Mouse (Mus musculus) small intestine, adult 2 months (tissue): ENCODE data around the gene 4933427I04Rik. TPM values are rescaled to one million over a fixed set of nuclear protein-coding genes. Genes with fewer than 3 reads are reported as not detected.

Experiments
- H3K27ac ChIP-seq: fragments of 200-500 bp; 2 replicates; pipeline ENCODE4 v1.5.1; 2012; ENCODE audit warnings: low read depth, low read length, control low read depth, inconsistent platforms; ENCODE audit not compliant: insufficient read depth
- H3K27me3 ChIP-seq: fragments of 200-500 bp; 2 replicates; pipeline ENCODE4 v1.6.1; 2012; ENCODE audit warnings: mild to moderate bottlenecking, moderate library complexity, low read length, inconsistent platforms; ENCODE audit not compliant: control insufficient read depth, insufficient read depth
- H3K36me3 ChIP-seq: fragments of 200-500 bp; 2 replicates; pipeline ENCODE4 v1.6.1; 2012; ENCODE audit warnings: mild to moderate bottlenecking, low read length, control low read depth, inconsistent platforms; ENCODE audit not compliant: control insufficient read depth, insufficient read depth
- H3K4me1 ChIP-seq: fragments of 200-500 bp; 2 replicates; pipeline ENCODE4 v1.6.1; 2012; ENCODE audit warnings: low read length, inconsistent platforms, mixed read lengths; ENCODE audit not compliant: control insufficient read depth, insufficient read depth, insufficient read length
- H3K4me3 ChIP-seq: fragments of 200-500 bp; 2 replicates; pipeline ENCODE4 v1.5.1; 2012; ENCODE audit warnings: low read depth, mild to moderate bottlenecking, control low read depth, inconsistent platforms, low read length, moderate library complexity
- CTCF ChIP-seq: fragments of 200-500 bp; IDR thresholded peaks from 2 replicates; pipeline ENCODE4 v1.5.1; 2012; ENCODE audit warnings: low read depth, mild to moderate bottlenecking, control low read depth, inconsistent platforms, low read length, moderate library complexity, mixed read lengths; ENCODE audit not compliant: insufficient replicate concordance, insufficient read length; ENCODE audit errors: extremely low read depth
- POLR2A ChIP-seq: fragments of 200-500 bp; IDR thresholded peaks from 2 replicates; pipeline ENCODE4 v1.6.1; 2012; ENCODE audit warnings: low read depth, mild to moderate bottlenecking, control low read depth, inconsistent platforms, low read length, moderate library complexity
- WGBS: fragments of 180-500 bp; shearing (Covaris S2); methylation state at CpG from one replicate; pipeline ENCODE4 v1.1.7; 2018; 5-methylcytosine and 5-hydroxymethylcytosine counted together
- polyA plus RNA-seq: library from polyadenylated mRNA; depleted of rRNA; stranded (reverse); fragments of >200 nt; gene quantifications from 2 replicates; pipeline ENCODE4 v1.2.3, GENCODE M21; 2012; rRNA removed

4933427I04Rik gene
- polyA plus RNA-seq, 1 experiment: not detected

DNA sequence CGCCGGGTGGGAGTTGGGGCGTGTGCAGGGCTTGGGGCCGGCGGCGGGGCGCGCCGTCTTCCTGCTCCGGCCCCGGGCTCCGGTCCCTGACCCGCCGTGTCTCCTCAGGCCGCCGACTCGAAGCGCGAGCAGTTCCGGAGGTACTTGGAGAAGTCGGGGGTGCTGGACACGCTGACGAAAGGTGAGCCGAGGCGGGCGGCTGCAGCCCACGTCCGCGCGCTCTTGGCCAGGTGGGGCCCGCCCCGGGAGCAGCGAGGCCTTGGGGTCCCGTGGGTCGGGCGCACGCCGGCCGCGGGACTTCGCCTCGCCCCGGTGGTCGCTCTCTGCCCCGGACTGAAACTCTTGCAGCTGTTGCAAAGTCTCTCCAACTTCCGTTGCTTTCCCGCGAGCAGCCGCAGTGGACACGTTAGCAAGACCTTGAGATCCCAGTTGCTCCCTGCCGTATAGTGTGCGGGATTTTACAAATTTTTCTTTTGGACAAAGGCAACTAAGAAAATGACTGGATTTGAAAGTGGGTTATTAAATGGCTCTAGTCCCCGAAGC, 45.7 kb downstream of the 4933427I04Rik start:
- WGBS: 1% methylated on average over 51 of the region's 53 CpGs
- H3K36me3 ChIP-seq: peaks cover 3% of the 10 kb centered on the region
- no peaks in the 10 kb centered on the region; the same call in 1 of the 2 replicates for H3K4me1 ChIP-seq
- TF ChIP-seq POLR2A (no peak), CTCF (no peak)
- H3K27me3 ChIP-seq: no peaks in the 10 kb centered on the region
- H3K4me3 ChIP-seq: peak overlapping the region; percentile 92
- H3K27ac ChIP-seq: peak overlapping the region; percentile 43; the same call in 1 of the 2 replicates

DNA sequence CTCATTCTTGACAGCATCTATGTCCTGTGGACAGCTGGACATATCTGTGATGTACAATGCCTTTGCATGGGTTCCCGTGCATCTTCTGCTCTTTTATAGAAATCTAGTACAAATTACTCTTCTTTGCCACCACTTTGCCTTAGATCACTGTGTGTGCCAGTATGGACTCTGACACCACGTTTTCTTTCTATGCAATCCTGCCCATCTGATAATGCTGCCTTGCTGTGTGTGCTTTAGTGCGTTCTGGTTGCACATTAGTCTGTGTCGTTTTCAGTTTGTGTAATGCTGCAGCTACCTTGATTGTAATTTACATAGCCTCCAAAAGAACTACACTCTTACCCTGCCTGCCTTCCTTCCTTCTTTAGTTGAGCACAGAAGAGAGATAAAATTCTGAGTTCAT, 52.0 kb downstream of the 4933427I04Rik start:
- H3K27ac ChIP-seq: no peak overlapping the region
- H3K4me3 ChIP-seq: no peak overlapping the region
- TF ChIP-seq CTCF (no peak), POLR2A (no peak)
- H3K27me3 ChIP-seq: no peaks in the 10 kb centered on the region
- peaks cover 14% of the 10 kb centered on the region for H3K36me3 ChIP-seq
- no peaks in the 10 kb centered on the region for H3K4me1 ChIP-seq
- WGBS: 57% methylated on average over 4 of the region's 4 CpGs

GRCm38 (mm10) chr4:123912431-123912830, 53.0 kb downstream of the 4933427I04Rik start:
- H3K4me3 ChIP-seq: no peak overlapping the region
- H3K36me3 ChIP-seq: peaks cover 14% of the 10 kb centered on the region
- H3K27me3 ChIP-seq: no peaks in the 10 kb centered on the region
- H3K4me1 ChIP-seq: no peaks in the 10 kb centered on the region
- no peak overlapping the region for H3K27ac ChIP-seq
- WGBS: 29% methylated on average over 2 of the region's 2 CpGs
- TF ChIP-seq CTCF: no peak
- TF ChIP-seq POLR2A: no peak

Other genes with a start within 250 kb of the 4933427I04Rik start
- gene Macf1, start 175.3 kb upstream of the 4933427I04Rik start, polyA plus RNA-seq: 14.9 and 22.3 TPM in 2 replicates
- 7.1 and 16.5 TPM in 2 replicates for gene Ndufs5, start 141.5 kb upstream of the 4933427I04Rik start, polyA plus RNA-seq
- gene Akirin1, start 109.3 kb upstream of the 4933427I04Rik start, polyA plus RNA-seq: 19.7 and 29.1 TPM in 2 replicates
- gene Rhbdl2, start 71.8 kb upstream of the 4933427I04Rik start, polyA plus RNA-seq: 3.3 and 6.2 TPM in 2 replicates
- 4.2 and 8.0 TPM in 2 replicates for gene Mycbp, start 45.2 kb downstream of the 4933427I04Rik start, polyA plus RNA-seq
- gene Rragc, start 57.8 kb downstream of the 4933427I04Rik start, polyA plus RNA-seq: 12.8 and 28.6 TPM in 2 replicates
- gene 4930535I16Rik, start 58.3 kb downstream of the 4933427I04Rik start, polyA plus RNA-seq: 1.0 TPM in 1 of 2 replicates, not detected in the other